Mouse (Mus musculus) small intestine, adult 2 months (tissue): ENCODE results near the gene Slc51a.

Experiments
- CTCF ChIP-seq: fragments of 200-500 bp; IDR thresholded peaks from 2 replicates; pipeline ENCODE4 v1.5.1; 2012; ENCODE audit warnings: low read depth, mild to moderate bottlenecking, control low read depth, inconsistent platforms, low read length, moderate library complexity, mixed read lengths; ENCODE audit not compliant: insufficient replicate concordance, insufficient read length; ENCODE audit errors: extremely low read depth
- POLR2A ChIP-seq: fragments of 200-500 bp; IDR thresholded peaks from 2 replicates; pipeline ENCODE4 v1.6.1; 2012; ENCODE audit warnings: low read depth, mild to moderate bottlenecking, control low read depth, inconsistent platforms, low read length, moderate library complexity

DNA sequence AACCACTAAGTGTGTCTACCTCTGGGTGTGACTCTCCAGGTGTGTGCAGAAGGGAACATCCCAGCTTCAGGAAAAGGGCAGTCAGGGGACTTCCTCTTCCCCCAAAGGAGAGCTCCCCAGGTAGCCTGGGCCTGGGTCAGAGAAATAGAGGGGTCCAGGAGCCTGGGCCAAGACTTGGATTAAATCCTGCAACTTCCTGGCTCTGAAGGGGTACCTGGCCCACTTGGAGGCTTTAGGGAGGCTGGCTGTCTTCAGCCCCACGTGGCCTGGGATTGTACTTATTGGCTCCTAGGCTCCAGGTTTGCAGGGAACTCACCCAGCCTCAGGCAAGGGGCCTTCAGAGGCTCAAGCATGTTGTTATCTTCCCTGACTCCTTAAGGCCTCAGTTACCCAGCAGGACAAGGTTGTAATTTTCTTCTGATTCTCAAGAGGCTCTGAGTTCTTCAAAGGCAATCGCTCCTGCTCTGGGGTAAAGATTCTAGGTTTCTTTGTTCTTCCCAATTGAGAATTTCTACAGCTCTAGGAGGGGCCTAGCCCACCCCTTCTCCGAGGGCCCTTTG lies 20.9 kb upstream of the Slc51a start:
- TF ChIP-seq POLR2A, result no peak
- TF ChIP-seq CTCF, result no peak
